Mouse (Mus musculus) NIH3T3 (cell line): ENCODE measurements around the gene Cox6b2.
"Not testable (repeated sequence)": the region's sequence is repeated elsewhere in the genome, so short reads cannot be mapped to it uniquely, and the experiment has no call there.

Source experiments
- DNase-seq: peaks from one replicate; pipeline ENCODE4 v3.0.0-alpha.2; 2012; ENCODE audit warnings: low read depth

Gene Cox6b2

GRCm38 (mm10) chr7:4752821-4753570, at the start of gene Cox6b2:
Gene Cox6b2, minus strand, starts transcription at chr7:4753094.
- DNase-seq, result no peak

GRCm38 (mm10) chr7:4802247-4802646, 49.4 kb upstream of the Cox6b2 start:
- no peak for DNase-seq

DNA sequence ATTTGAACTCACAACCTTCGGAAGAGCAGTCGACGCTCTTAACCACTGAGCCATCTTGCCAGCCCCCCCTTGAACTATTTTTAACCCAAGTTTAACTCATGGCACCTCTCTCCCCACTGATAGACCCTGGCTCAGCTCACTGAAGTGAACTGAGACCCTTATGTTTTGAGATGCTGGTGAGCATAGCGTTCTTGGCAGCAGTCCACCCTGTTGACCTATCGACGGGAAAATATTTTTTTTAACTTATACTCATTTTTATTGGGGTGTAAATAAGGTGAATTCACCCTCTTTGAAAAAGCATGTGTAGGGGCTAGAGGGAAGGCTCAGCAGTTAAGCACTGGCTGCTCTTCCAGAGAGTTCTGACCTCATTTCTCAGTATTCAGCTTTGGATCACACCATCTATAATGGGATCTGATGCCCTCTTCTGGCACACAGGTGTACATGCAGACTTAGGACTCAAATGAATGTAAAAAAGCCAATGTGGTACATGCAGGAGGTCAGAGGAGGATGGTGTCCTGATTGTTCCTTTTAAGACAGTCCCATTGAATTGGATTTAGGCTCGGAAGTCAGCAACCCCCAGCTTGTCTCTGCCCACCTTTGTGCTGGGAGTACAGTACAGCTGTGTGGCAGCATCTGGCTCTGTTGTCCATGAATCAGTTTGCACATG, 43.0 kb upstream of the Cox6b2 start:
- DNase-seq, result peak; percentile 78

GRCm38 (mm10) chr7:4794631-4795168, 41.8 kb upstream of the Cox6b2 start:
- no peak for DNase-seq

- no peak for DNase-seq
These were observed 40.8 kb upstream of the Cox6b2 start for GRCm38 (mm10) chr7:4793674-4794073.

DNA sequence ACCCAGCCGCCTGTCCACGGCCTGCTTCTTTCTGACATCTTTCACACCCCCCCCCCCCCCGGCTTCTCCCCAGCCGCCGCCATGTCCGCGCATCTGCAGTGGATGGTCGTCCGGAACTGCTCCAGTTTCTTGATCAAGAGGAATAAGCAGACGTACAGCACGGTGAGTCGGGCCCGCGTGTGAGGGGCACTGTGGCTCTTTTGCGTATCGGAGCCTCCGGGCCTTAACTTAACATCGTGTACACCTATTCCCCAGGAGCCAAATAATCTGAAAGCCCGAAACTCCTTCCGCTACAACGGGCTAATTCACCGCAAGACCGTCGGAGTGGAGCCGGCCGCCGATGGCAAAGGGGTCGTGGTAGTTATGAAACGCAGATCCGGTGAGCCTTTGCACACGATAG, 40.4 kb upstream of the Cox6b2 start:
- DNase-seq, result not testable (repeated sequence)

- DNase-seq, result peak; percentile 99
These were observed 39.7 kb upstream of the Cox6b2 start, which contains the start of gene Rpl28 for GRCm38 (mm10) chr7:4792278-4793212. Gene Rpl28, plus strand, starts transcription at chr7:4792874.

GRCm38 (mm10) chr7:4789436-4789935, 36.6 kb upstream of the Cox6b2 start, which contains the start of gene Tmem238:
Gene Tmem238, minus strand, starts transcription at chr7:4789656.
- DNase-seq, result no peak

DNA sequence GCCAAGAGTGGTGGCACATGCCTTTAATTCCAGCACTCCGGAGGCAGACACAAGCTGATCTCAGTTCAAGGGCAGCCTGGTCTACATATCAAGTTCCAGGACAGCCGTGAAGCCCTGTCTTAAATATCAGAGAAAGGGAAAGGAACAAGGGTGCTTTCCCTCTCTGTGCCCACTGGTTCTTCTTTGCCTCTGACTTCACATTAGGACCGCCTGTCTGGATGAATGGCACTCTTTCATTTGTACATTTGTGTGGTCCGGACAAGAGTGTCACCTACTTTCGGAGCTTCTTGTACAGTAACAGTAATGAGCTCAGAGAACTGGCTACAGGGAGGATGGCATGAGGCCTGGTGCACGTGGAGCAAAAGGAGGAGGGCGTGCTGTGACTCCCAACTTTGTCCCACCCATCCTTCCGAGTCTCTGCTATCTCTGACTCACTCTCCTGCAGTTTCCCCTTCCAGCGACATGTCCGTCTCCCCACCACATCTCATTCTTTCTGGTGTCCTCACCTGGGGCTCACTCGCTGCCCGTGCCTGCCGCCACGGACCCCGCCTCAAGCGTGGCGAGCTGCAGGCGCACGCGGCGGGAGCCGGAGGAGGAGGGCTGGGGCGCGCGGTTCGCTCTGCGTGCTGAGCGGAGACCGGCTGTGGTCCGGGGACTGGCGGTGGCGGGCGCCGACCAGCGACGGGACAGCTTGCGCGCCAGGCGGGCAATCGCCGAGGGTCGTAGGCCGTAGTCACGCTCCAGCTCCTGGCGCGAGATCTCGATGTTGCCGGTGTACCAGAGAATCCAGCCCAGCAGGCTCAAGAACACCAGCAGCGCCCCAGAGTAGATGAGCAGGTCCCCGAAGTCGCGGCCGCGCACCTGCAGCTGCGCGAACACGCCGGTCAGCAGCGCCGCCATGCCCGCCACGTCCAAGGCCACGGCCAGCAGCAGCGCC, 35.9 kb upstream of the Cox6b2 start:
- DNase-seq, result peak; percentile 67

GRCm38 (mm10) chr7:4783667-4784268, 30.9 kb upstream of the Cox6b2 start:
- no peak for DNase-seq

GRCm38 (mm10) chr7:4782759-4783158, 29.9 kb upstream of the Cox6b2 start, which contains the start of the genes Il11 and Tmem190:
Gene Il11, minus strand, starts transcription at chr7:4782859.
Gene Tmem190, plus strand, starts transcription at chr7:4782937.
- no peak for DNase-seq

- DNase-seq, result no peak
These were observed 29.2 kb upstream of the Cox6b2 start for GRCm38 (mm10) chr7:4782130-4782529.

GRCm38 (mm10) chr7:4779921-4780320, 27.0 kb upstream of the Cox6b2 start:
- peak; percentile 53 for DNase-seq

GRCm38 (mm10) chr7:4777851-4778637, 25.1 kb upstream of the Cox6b2 start:
- peak; percentile 59 for DNase-seq

GRCm38 (mm10) chr7:4776861-4777830, 24.3 kb upstream of the Cox6b2 start:
- peak; percentile 81 for DNase-seq

- no peak for DNase-seq
These were observed 23.2 kb upstream of the Cox6b2 start for GRCm38 (mm10) chr7:4776131-4776530.

- DNase-seq, result no peak
These were observed 18.3 kb upstream of the Cox6b2 start, which contains the start of gene Fam71e2 for GRCm38 (mm10) chr7:4771202-4771601. Gene Fam71e2, minus strand, starts transcription at chr7:4771302.
